Mouse (Mus musculus) ES-Bruce4 (cell line): ENCODE data around the gene Gm3285. TPM values are rescaled to one million over a fixed set of nuclear protein-coding genes. Genes with fewer than 3 reads are reported as not detected.
A peak's percentile ranks its signal among the peaks of the same experiment; 100 is the strongest.

Experiments
- H3K27ac ChIP-seq: 2 replicates; pipeline ENCODE4 v1.5.1; 2012; ENCODE audit warnings: low read length, inconsistent platforms; ENCODE audit not compliant: insufficient read depth
- H3K27me3 ChIP-seq: 2 replicates; pipeline ENCODE4 v1.6.1; 2012; ENCODE audit warnings: mild to moderate bottlenecking, low read length, inconsistent platforms; ENCODE audit not compliant: control insufficient read depth, poor library complexity, insufficient read depth, severe bottlenecking
- H3K36me3 ChIP-seq: 2 replicates; pipeline ENCODE4 v1.6.1; 2012; ENCODE audit warnings: inconsistent platforms, mild to moderate bottlenecking, low read length, moderate library complexity; ENCODE audit not compliant: control insufficient read depth, poor library complexity, insufficient read depth, severe bottlenecking
- H3K4me1 ChIP-seq: one replicate; pipeline ENCODE4 v1.8.1; 2011; ENCODE audit warnings: low read length; ENCODE audit not compliant: control insufficient read depth, insufficient read depth
- H3K4me3 ChIP-seq: 2 replicates; pipeline ENCODE4 v1.5.1; 2011; ENCODE audit warnings: low read depth, mild to moderate bottlenecking, low read length
- H3K9ac ChIP-seq: 2 replicates; pipeline ENCODE4 v1.6.1; 2012; ENCODE audit warnings: low read depth, mild to moderate bottlenecking, inconsistent platforms; ENCODE audit not compliant: poor library complexity, severe bottlenecking
- H3K9me3 ChIP-seq: replicated peaks from 2 replicates; pipeline ENCODE4 v1.6.1; 2012; ENCODE audit warnings: mild to moderate bottlenecking, low read length, inconsistent platforms; ENCODE audit not compliant: control insufficient read depth, poor library complexity, insufficient read depth, severe bottlenecking
- CTCF ChIP-seq: IDR thresholded peaks from one replicate; pipeline ENCODE4 v1.8.1; 2011; ENCODE audit warnings: low read depth, low read length
- EP300 ChIP-seq: IDR thresholded peaks from 2 replicates; pipeline ENCODE4 v1.6.1; 2011; ENCODE audit warnings: low read depth, low read length; ENCODE audit not compliant: insufficient read depth
- POLR2A ChIP-seq: IDR thresholded peaks from one replicate; pipeline ENCODE4 v1.8.1; 2011; ENCODE audit warnings: low read length; ENCODE audit not compliant: insufficient read depth
- polyA plus RNA-seq: library from polyadenylated mRNA; stranded (reverse); fragments of >200 nt; gene quantifications from 2 replicates; pipeline ENCODE4 v1.2.4, GENCODE M21; 2011; ENCODE audit warnings: low read depth; ENCODE audit not compliant: missing spikeins, insufficient read depth, insufficient read length

Gm3285 gene
- polyA plus RNA-seq, 1 experiment = not detected

DNA sequence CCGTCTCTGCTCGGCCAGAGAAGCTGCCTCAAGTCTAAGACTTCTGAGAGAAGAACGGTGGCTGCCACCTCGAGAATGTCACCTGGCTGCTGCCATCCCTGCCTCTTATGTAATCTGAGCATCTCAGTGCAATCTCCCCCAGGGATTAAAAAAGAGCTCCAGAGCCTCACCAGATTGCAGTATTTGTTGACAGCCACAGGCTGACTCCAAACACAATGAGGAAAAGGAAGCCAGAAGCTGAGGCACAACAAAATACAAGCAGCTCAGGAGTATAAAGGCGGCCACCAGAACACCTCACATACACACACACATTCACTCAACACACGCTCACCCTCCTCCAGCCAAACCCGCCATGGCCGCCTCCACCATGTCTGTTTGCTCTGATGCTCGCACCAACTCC, 26.1 kb upstream of the Gm3285 start, which contains the start of gene Krtap10-10:
TSS of gene Krtap10-10 (plus strand) at position 301 of the 400 bp plus-strand sequence.
- no peak for TF ChIP-seq EP300
- TF ChIP-seq POLR2A = no peak
- no peak for TF ChIP-seq CTCF
- Histone ChIP-seq H3K36me3 (no peaks in the 10 kb centered on the region), H3K4me3 (peak within 1 kb of the TSS; percentile 43), H3K27ac (no peak within 1 kb of the TSS), H3K4me1 (no peaks in the 10 kb centered on the region), H3K9ac (no peak within 1 kb of the TSS), H3K27me3 (no peaks in the 10 kb centered on the region), H3K9me3 (no peaks in the 10 kb centered on the region)

DNA sequence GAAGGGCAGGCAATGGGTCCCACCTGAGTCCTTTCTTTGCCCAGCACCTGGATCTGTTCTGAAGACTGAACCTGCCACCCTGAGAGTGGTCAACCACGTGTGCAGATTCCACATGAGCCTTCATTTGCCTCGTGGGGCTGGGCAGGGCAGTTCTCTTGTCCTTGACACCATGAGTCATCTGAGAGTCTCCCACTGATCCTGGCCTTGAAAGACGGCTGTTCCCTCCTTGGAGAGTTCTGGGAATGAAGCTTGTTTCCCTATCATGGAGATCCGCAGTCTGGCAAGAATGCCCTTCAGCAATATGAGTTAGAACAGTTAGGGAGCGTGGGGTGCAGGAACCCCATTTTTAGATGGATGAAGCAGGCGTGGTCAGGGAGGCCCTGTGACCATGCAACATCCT, 22.8 kb upstream of the Gm3285 start:
- no peaks in the 10 kb centered on the region for H3K4me1 ChIP-seq
- no peaks in the 10 kb centered on the region for H3K36me3 ChIP-seq
- no peaks in the 10 kb centered on the region for H3K27me3 ChIP-seq
- H3K9me3 ChIP-seq = no peaks in the 10 kb centered on the region
- no peak overlapping the region for H3K9ac ChIP-seq
- no peak overlapping the region for H3K4me3 ChIP-seq
- H3K27ac ChIP-seq = no peak overlapping the region
- TF ChIP-seq POLR2A (no peak), CTCF (no peak), EP300 (no peak)

DNA sequence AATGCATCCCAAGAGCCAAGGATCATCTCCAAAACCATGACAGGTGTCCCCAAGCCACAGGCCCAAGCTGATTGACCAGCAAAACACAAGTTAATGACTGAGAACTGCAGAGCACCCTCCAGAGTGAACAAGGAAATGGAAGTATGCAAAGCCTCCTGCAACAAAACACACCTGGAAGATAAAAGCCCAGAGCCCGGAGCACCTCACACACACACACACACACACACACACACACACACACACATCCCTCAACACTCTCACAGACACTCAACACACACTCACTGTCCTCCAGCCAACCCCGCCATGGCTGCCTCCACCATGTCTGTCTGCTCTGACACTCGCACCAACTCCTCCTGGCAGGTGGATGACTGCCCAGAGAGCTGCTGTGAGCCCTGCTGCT, 15.3 kb upstream of the Gm3285 start, which contains the start of gene Gm36176:
TSS of gene Gm36176 (plus strand) at position 301 of the 400 bp plus-strand sequence.
- no peak within 1 kb of the TSS for H3K9ac ChIP-seq
- H3K4me3 ChIP-seq = no peak within 1 kb of the TSS
- no peak for TF ChIP-seq EP300
- TF ChIP-seq POLR2A = no peak
- no peak for TF ChIP-seq CTCF
- no peaks in the 10 kb centered on the region for H3K36me3 ChIP-seq
- H3K27me3 ChIP-seq = no peaks in the 10 kb centered on the region
- no peaks in the 10 kb centered on the region for H3K4me1 ChIP-seq
- no peaks in the 10 kb centered on the region for H3K9me3 ChIP-seq
- no peak within 1 kb of the TSS for H3K27ac ChIP-seq

DNA sequence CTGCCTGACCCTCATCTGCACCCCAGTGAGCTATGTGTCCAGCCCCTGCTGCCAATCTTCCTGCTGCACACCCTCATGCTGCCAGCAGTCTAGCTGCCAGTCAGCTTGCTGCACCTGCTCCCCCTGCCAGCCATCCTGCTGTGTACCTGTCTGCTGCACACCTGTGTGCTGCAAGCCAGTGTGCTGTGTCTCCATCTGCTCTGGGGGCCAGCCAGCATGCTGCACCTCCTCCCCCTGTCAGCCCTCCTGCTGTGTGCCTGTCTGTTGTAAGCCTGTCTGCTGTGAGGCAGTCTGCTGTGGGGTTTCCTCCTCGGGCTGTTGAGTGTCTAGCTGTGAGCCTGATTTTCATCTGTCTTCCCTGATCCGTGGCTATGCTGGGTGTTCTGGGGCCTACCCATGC, 14.8 kb upstream of the Gm3285 start:
- TF ChIP-seq EP300 (no peak), CTCF (no peak), POLR2A (no peak)
- Histone ChIP-seq H3K27ac (no peak overlapping the region), H3K9ac (no peak overlapping the region), H3K4me1 (no peaks in the 10 kb centered on the region), H3K27me3 (no peaks in the 10 kb centered on the region), H3K4me3 (no peak overlapping the region), H3K9me3 (no peaks in the 10 kb centered on the region), H3K36me3 (no peaks in the 10 kb centered on the region)

DNA sequence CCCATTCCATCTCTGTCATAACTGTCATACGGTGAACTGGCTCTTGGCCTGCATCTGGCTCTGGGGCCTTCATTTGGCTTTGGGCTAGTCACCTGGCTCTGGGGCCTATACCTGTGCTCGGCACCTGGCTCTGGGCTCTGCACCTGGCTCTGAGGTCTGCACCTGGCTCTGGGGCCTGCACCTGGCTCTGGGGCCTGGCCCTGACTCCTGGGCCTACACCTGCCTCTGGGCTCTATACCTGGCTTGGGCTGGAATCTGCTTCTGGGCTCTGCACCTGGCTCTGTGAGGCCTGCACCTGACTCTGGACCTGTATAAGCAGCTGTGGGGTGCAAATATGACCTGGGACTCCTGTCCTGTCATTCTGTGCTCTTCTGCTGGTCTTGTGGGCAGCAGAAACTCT, 14.2 kb upstream of the Gm3285 start:
- Histone ChIP-seq H3K4me3 (no peak overlapping the region), H3K27me3 (no peaks in the 10 kb centered on the region), H3K9ac (no peak overlapping the region), H3K27ac (no peak overlapping the region), H3K4me1 (no peaks in the 10 kb centered on the region), H3K36me3 (no peaks in the 10 kb centered on the region), H3K9me3 (no peaks in the 10 kb centered on the region)
- TF ChIP-seq EP300 (no peak), POLR2A (no peak), CTCF (no peak)

DNA sequence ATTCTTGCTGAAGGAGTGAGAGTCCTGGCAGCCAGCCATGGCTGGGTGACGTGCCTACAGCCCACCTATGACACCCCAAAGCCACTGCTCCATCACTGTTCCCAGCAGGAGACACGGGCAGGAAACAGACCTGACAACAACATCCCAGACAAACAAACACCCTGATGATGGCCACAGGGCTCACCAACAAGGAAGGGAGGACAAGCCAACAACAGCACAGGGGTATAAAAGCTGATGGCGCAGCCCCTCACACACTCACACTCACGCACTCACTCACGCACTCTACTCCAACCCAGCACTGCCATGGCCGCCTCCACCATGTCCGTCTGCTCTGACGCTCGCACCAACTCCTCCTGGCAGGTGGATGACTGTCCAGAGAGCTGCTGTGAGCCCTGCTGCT, 9.2 kb upstream of the Gm3285 start, which contains the start of gene Gm10318:
TSS of gene Gm10318 (plus strand) at position 301 of the 400 bp plus-strand sequence.
- no peak within 1 kb of the TSS for H3K9ac ChIP-seq
- H3K4me3 ChIP-seq = no peak within 1 kb of the TSS
- no peaks in the 10 kb centered on the region for H3K4me1 ChIP-seq
- no peaks in the 10 kb centered on the region for H3K9me3 ChIP-seq
- H3K36me3 ChIP-seq = no peaks in the 10 kb centered on the region
- H3K27me3 ChIP-seq = no peaks in the 10 kb centered on the region
- H3K27ac ChIP-seq = no peak within 1 kb of the TSS
- no peak for TF ChIP-seq EP300
